Mouse (Mus musculus): ENCODE measurements around the gene Dok5. TPM values are rescaled to one million over a fixed set of nuclear protein-coding genes. Genes with fewer than 3 reads are reported as not detected.

The Dok5 gene
- polyA plus RNA-seq, 1 experiment from 2014 or later, result 0.45 TPM

DNA sequence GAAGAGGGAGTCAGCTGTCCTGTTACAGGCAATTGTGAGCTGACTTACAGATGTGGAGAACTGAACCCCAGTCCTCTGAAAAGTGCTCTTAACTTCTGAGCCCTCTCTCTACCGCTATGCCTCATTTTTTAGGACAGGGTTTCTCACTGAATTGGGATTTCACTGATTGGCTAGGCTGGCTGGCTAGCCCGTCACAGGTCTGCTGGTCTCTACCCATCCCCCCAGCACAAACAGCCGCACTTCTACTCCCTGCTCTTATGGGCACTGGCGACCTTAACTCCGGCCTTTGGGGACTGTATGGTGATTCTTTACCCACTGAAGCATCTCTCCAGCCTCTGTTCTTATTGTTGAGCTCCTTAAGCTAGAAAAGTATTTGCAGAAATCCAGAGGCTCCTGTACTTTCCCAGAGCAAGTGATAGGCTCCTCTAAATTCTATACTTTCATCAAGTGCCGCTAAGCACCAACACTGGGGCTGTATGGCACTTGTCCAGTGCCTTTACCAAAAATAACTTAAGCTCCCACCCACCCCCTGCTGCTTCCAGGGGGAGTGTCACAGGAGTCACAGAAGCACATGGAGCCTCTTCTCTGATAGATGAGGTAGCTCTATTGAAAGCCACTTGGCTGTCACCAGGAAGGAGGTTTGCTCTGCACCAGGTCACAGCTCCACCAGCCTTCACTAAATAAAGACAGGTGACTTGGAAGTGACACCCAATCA is 4.5 kb upstream of the Dok5 start:
- Histone ChIP-seq H3K9me3 (replicated peaks; ENCODE audit: low read length) (no peaks in the 10 kb centered on the region), H3K4me2 (ENCODE audit: low read length) (no peak overlapping the region), H3K4me3 (replicated peaks; ENCODE audit: low read depth, low read length) (no peak overlapping the region), H3K4me1 (replicated peaks; ENCODE audit: insufficient read depth, low read length) (peaks cover 3% of the 10 kb centered on the region; the same call in 1 of the 2 replicates), H3K9ac (ENCODE audit: low read depth, low read length) (no peak overlapping the region), H3K27ac (no peak overlapping the region), H3K27me3 (ENCODE audit: insufficient read depth, low read length) (peaks cover 10% of the 10 kb centered on the region; the same call in 1 of the 2 replicates), H3K36me3 (ENCODE audit: insufficient read depth, low read length) (no peaks in the 10 kb centered on the region)
- whole genome bisulfite sequencing, result 46% methylated on average over 6 of the region's 6 CpGs
- ATAC-seq (replicated peaks; ENCODE audit: low FRiP score, low read depth) (no peak), DNase-seq (ENCODE audit: low spot score) (no peak)
- no peak for TF ChIP-seq CTCF (IDR thresholded peaks at IDR 0.05; ENCODE audit: low read depth)

DNA sequence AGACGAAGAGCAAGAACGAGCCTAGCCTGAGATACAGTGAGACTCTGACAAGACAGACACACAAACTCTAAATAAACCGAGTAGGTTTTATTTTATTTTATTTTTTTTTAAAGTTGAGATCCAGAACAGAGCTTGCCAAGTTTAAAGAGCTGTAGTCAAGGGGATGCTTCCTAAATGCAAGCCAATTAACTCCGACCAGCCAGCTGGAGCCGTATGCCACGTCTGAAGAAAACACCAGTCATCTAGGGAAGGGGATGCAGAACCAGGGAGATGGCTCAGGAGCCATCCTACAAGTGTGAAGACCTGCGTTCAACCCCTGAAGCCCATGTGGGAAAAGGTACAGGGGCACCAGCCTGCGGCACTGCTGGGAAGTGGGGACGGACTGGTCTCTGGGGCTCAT is 2.7 kb upstream of the Dok5 start:
- DNase-seq (ENCODE audit: low spot score), result no peak
- 87% methylated on average over 9 of the region's 9 CpGs for WGBS

GRCm38 (mm10) chr2:170729661-170730060 is 1.9 kb upstream of the Dok5 start:
- TF ChIP-seq CTCF (IDR thresholded peaks at IDR 0.05; ENCODE audit: low read depth), result no peak
- Histone ChIP-seq H3K27me3 (ENCODE audit: insufficient read depth, low read length) (peaks cover 10% of the 10 kb centered on the region), H3K36me3 (ENCODE audit: insufficient read depth, low read length) (no peaks in the 10 kb centered on the region), H3K4me2 (ENCODE audit: low read length) (no peak overlapping the region), H3K27ac (no peak overlapping the region), H3K4me3 (replicated peaks; ENCODE audit: low read depth, low read length) (no peak overlapping the region), H3K9me3 (replicated peaks; ENCODE audit: low read length) (no peaks in the 10 kb centered on the region), H3K4me1 (replicated peaks; ENCODE audit: insufficient read depth, low read length) (peaks cover 3% of the 10 kb centered on the region; the same call in 1 of the 2 replicates), H3K9ac (ENCODE audit: low read depth, low read length) (no peak overlapping the region)
- WGBS, result 26% methylated on average over 2 of the region's 2 CpGs
- DNase-seq (ENCODE audit: low spot score), result peak; percentile 47
- no peak for ATAC-seq (replicated peaks; ENCODE audit: low FRiP score, low read depth)

More for the DNA sequence above, 2.7 kb upstream of the Dok5 start:
- no peak overlapping the region for H3K4me3 ChIP-seq (replicated peaks; ENCODE audit: low read depth, low read length)
- no peak overlapping the region for H3K9ac ChIP-seq (ENCODE audit: low read depth, low read length)
- H3K27ac ChIP-seq, result no peak overlapping the region
- H3K4me1 ChIP-seq (replicated peaks; ENCODE audit: insufficient read depth, low read length), result peaks cover 3% of the 10 kb centered on the region; the same call in 1 of the 2 replicates
- peaks cover 10% of the 10 kb centered on the region for H3K27me3 ChIP-seq (ENCODE audit: insufficient read depth, low read length)
- H3K4me2 ChIP-seq (ENCODE audit: low read length), result no peak overlapping the region
- no peak for ATAC-seq (replicated peaks; ENCODE audit: low FRiP score, low read depth)
- no peaks in the 10 kb centered on the region for H3K36me3 ChIP-seq (ENCODE audit: insufficient read depth, low read length)
- no peaks in the 10 kb centered on the region for H3K9me3 ChIP-seq (replicated peaks; ENCODE audit: low read length)
- no peak for TF ChIP-seq CTCF (IDR thresholded peaks at IDR 0.05; ENCODE audit: low read depth)

GRCm38 (mm10) chr2:170730136-170730535 is 1.5 kb upstream of the Dok5 start:
- 90% methylated on average over 8 of the region's 8 CpGs for WGBS
- no peaks in the 10 kb centered on the region for H3K36me3 ChIP-seq (ENCODE audit: insufficient read depth, low read length)
- no peak overlapping the region for H3K9ac ChIP-seq (ENCODE audit: low read depth, low read length)
- ATAC-seq (replicated peaks; ENCODE audit: low FRiP score, low read depth), result no peak
- no peak overlapping the region for H3K4me3 ChIP-seq (replicated peaks; ENCODE audit: low read depth, low read length)
- H3K4me2 ChIP-seq (ENCODE audit: low read length), result no peak overlapping the region
- H3K27ac ChIP-seq, result no peak overlapping the region
- TF ChIP-seq CTCF (IDR thresholded peaks at IDR 0.05; ENCODE audit: low read depth), result no peak
- H3K9me3 ChIP-seq (replicated peaks; ENCODE audit: low read length), result no peaks in the 10 kb centered on the region
- H3K4me1 ChIP-seq (replicated peaks; ENCODE audit: insufficient read depth, low read length), result 0 out of 2 replicates have a peak, but pooled peaks cover 3% of the 10 kb centered on the region
- DNase-seq (ENCODE audit: low spot score), result no peak
- H3K27me3 ChIP-seq (ENCODE audit: insufficient read depth, low read length), result peaks cover 10% of the 10 kb centered on the region

DNA sequence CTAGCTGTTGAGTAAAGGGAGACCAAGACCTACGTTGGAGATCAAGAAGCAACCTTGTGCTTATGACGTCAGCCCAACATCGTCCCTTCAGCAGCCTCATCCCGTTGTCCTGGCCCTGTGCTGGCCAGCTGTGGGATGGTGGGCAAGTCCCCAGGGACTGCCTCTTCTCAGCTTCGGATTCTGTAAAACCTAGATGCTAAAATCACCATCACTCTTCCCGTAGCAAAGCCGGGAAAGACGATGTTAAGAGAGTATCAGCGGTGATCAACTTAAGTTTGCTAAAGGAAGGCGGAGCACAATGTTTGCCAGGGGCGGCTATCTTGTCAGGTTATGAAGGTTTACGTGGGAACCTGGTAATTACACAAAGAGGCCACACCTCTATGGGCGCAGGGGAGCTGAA is 826 bp upstream of the Dok5 start:
- Histone ChIP-seq H3K4me1 (replicated peaks; ENCODE audit: insufficient read depth, low read length) (0 out of 2 replicates have a peak, but pooled peaks cover 3% of the 10 kb centered on the region), H3K9me3 (replicated peaks; ENCODE audit: low read length) (no peaks in the 10 kb centered on the region), H3K36me3 (ENCODE audit: insufficient read depth, low read length) (no peaks in the 10 kb centered on the region), H3K27me3 (ENCODE audit: insufficient read depth, low read length) (peaks cover 10% of the 10 kb centered on the region), H3K4me2 (ENCODE audit: low read length) (no peak overlapping the region), H3K4me3 (replicated peaks; ENCODE audit: low read depth, low read length) (no peak overlapping the region), H3K27ac (no peak overlapping the region), H3K9ac (ENCODE audit: low read depth, low read length) (no peak overlapping the region)
- 66% methylated on average over 13 of the region's 13 CpGs for WGBS
- ATAC-seq (replicated peaks; ENCODE audit: low FRiP score, low read depth), result no peak
- no peak for TF ChIP-seq CTCF (IDR thresholded peaks at IDR 0.05; ENCODE audit: low read depth)
- no peak for DNase-seq (ENCODE audit: low spot score)

DNA sequence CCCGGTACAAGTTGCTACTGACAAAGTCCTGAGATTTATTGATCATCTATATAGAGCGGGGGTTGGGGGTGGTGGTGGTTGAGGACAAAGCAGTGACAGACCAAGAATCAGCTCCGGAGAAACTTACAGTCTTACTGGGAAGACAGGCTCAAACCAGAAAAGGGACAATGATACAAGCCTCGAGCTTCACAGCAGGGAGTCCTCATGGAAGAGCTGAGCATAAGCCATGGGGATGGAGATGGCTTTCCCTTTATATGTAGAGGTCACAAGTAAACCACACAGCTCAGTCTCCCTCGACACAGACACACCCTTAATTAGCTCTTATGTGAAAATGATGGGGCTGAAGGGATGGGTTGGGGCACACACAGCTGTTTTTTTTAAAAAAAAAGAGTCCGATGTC is 402 bp upstream of the Dok5 start:
- H3K9me3 ChIP-seq (replicated peaks; ENCODE audit: low read length), result no peaks in the 10 kb centered on the region
- H3K4me2 ChIP-seq (ENCODE audit: low read length), result peak overlapping the region; percentile 81
- peaks cover 10% of the 10 kb centered on the region for H3K27me3 ChIP-seq (ENCODE audit: insufficient read depth, low read length)
- WGBS, result 14% methylated on average over 6 of the region's 6 CpGs
- no peaks in the 10 kb centered on the region for H3K36me3 ChIP-seq (ENCODE audit: insufficient read depth, low read length)
- H3K9ac ChIP-seq (ENCODE audit: low read depth, low read length), result 0 out of 2 replicates have a peak overlapping the region, but pooled peaks have one; percentile 23
- H3K27ac ChIP-seq, result no peak overlapping the region
- TF ChIP-seq CTCF (IDR thresholded peaks at IDR 0.05; ENCODE audit: low read depth), result no peak
- DNase-seq (ENCODE audit: low spot score) (no peak), ATAC-seq (replicated peaks; ENCODE audit: low FRiP score, low read depth) (0 out of 2 replicates have a peak, but pooled peaks have one; percentile 35)
- peak overlapping the region; percentile 42 for H3K4me3 ChIP-seq (replicated peaks; ENCODE audit: low read depth, low read length)
- 0 out of 2 replicates have a peak, but pooled peaks cover 3% of the 10 kb centered on the region for H3K4me1 ChIP-seq (replicated peaks; ENCODE audit: insufficient read depth, low read length)

Measured in kidney, postnatal 0 days (tissue).